Mouse (Mus musculus) embryo, embryonic 11.5 days (tissue): Measurements from ENCODE around the gene Rsph1.
"Not testable (repeated sequence)": the region's sequence is repeated elsewhere in the genome, so short reads cannot be mapped to it uniquely, and the experiment has no call there.

Source experiments
- DNase-seq: peaks from one replicate; pipeline ENCODE4 v3.0.0-alpha.2; 2012; ENCODE audit warnings: low read depth, low spot score

Rsph1 gene

DNA sequence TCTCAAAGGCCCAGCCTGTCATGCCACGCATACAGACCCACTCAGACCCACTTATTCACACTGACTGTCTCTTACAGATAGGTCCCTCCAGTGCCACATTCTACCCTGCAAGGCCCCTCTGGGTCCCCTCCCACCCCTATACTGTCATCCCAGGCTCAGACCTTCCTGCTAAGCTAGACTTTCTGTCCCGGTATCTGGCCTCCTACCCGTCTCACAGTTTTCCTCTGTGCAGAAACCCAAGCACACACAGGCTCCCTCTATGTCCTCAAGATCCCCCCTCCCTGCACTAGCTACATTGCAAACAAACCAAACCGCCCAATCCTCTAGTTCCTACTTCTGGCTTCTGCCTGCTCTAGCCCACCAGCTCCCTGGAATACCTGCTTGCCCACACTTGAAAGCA is 748 bp upstream of the Rsph1 start:
- no peak for DNase-seq

DNA sequence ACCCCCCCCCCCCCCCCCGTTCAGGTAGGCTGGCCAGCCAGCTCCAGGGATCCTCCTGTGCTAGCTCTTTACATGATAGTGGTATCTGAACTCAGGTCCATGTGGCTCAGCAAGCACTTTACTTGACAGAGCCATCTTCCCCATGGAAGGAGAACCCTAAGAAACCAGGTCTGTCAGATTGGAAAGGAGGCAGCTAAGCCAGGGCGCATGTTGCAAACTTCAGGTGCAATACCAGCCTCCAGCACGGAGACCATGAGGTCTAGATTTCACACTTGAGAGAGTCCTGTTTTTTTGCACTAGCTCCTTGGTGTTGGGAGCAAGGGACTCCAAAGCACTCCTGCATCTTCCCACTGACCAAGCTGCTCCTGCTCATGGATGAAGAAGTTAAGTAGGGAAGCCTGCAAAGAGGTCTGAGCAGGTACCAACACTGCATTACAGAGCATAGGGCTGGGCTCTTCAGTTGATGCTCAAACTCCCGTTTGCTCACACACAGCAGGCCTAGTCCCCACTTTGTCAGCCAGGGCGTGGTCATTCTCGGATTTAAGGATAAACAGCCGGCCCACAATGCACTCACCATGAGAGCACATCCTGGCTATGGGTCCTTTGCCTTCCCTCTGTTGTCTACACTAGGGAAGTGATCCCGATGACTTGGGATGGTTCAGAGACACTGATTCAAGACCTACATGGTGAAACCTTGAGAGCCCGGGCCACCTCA is 819 bp downstream of the Rsph1 start:
- DNase-seq: no peak

DNA sequence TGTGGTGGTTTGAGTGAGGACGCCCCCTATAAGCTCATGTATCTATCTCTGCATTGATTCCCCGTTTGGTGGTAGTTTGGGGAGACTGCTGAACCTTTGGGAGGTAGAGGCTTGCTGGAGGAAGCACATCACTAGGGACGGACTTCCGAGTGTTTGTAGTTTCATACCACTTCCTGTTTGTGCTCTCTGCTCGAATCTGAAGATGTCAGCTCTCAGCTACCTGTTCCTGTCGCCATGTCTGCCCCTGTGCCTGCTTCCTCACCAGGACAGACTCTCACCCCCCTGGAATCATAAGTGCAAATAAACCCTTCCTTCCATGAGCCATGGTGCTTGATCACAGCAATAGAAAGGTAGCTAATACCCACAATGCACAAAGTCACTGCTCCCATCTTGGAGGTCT is 2.0 kb downstream of the Rsph1 start:
- DNase-seq: no peak

DNA sequence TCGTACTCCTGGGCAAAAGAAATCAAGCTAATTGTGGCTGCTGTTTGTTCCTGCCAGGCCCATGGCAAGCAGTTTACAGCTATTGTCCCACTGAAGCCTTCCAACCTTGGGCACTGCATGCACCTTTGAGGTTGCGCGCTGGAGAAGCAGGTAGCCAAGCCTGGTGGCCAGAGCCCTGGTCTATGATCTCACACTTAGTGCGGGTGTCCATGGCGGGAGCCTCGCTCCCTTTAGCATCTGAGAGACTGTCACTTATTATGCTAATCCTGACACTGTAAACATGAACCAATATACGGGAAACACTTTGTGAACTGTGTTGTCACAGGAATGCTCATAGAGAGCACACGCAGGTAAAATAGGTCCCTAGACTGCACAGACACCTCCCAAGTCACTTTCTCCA is 3.6 kb downstream of the Rsph1 start:
- no peak for DNase-seq

DNA sequence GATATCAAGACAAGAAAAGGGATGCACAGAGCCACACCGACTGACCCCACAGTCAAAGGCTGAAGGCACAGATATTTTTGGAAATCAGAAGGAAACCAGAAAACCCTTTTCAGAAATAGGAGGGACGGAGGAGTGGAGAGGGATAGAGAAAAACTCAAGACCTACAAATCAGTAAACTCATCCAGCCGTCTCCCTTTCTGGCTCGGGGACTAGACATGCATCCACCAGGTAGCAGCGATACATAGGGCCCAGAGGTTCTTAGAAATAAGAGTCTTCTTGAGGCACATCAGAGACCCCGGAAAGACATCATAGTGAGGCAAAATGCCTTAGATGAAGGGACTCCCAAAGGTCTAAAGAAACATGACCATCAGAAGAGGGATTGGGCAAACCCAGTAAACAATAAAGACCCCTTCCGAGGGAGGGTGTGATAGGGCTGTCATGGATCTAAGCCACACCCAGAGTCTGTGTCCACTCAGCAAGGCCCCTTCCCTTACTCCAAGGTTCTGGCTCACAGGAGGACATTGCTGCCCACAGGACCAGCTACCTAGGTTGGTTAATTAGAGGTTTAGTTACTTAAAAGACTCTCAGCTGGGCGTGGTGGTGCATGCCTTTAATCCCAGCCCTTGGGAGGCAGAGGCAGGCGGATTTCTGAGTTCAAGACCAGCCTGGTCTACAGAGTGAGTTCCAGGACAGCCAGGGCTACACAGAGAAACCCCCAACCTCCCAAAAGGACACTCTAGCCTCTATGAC is 4.6 kb downstream of the Rsph1 start:
- DNase-seq: no peak

DNA sequence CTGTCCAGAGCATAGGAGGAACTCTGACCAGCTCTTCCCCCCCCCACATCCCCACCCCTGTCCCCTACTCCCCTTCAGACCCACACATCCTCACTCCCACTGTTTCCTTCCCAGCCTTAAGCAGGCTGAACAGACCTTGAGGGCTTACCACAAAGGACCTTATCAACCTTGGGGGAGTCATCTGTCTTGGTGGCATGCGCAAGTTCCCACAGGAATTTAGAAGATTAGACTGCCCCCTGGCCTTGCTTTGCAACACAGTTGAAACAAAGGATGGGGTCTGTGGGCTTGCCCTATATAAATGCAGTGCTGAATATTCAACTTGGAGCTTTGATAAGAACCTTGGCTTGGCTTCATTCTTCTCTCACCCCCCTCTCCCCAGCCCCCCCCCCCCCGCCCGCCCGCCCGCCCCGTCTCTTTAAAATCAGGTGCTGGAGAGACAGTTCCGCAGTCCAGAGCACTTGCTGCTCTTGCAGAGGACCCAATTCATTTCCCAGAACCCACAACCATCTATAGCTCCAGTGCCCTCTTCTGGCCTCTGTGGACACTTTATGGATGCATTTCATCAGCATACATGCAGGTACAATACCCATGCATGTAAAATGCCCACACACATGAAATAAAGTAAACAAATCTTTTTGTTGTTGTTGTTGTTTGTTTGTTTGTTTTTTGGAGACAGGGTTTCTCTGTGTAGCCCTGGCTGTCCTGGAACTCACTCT is 5.9 kb downstream of the Rsph1 start:
- DNase-seq: no peak

DNA sequence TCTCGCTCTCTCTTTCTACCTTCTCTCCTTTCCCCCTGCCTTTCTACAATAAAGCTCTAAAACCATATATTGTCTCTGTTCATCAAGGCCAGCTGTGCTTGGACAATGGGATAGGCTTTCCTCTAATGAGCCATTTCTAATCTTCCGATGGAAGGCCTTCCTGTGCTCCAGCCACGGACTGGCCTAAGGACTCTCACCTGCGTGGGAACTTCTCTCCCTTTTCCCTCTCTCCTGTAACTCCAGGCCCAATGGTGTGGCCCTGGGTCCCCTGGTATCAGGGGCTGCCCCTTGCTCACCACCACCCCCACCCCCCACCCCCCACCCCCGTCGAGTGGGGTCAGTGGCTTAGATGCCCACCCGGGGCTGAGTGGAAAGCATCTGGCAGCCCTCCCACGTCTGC is 6.4 kb downstream of the Rsph1 start:
- not testable (repeated sequence) for DNase-seq

DNA sequence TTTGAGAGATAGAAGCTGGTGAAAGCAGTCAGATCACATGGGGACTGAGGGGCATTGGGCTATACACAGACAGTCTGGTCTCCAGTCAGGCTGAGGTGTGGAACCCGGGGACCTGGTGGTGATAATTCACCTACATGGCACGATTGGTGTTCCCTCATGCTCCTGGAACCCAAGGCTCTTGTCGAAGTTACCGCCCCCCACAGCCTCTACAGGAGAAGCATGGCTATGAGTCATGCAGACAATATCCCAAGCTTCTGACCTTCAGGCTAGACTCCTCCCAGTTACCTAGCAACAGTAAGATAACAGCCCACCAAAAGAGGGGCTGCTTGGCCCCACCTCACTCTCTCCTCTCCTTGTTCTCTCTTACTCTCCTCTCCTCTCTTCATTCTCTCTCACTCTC is 6.9 kb downstream of the Rsph1 start:
- no peak for DNase-seq

DNA sequence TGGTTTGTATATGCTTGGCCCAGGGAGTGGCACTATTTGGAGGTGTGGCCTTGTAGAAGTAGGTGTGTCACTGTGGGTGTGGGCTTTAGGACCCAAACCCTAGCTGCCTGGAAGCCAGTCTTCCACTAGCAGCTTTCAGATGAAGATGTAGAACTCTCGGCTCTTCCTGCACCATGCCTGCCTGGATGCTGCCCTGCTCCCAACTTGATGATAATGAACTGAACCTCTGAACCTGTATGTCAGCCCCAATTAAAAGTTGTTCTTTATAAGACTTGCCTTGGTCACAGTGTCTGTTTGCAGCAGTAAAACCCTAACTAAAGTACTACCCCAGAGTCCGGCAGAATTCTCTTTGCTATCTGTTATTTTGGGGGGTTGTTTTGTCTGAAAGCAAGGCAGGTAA is 7.4 kb downstream of the Rsph1 start:
- DNase-seq: no peak

DNA sequence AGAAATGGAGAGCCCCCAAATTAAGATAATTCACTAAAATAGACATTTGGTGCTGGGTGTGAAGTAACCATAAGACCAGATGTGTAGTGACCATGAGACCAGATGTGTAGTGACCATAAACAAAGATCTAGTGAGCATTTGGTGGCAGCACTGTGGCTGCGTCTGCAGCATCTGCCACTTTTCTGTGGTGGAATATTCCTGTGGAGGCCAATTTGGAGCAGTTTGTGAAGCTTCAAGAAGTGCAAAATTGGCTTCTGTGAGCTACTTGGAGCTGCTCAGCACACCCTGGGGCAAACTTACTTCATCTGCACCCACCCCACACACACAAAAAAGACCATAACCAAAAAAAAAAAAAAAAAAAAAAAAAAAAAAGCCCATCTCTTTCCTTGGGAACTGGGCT is 9.2 kb downstream of the Rsph1 start:
- DNase-seq: no peak

DNA sequence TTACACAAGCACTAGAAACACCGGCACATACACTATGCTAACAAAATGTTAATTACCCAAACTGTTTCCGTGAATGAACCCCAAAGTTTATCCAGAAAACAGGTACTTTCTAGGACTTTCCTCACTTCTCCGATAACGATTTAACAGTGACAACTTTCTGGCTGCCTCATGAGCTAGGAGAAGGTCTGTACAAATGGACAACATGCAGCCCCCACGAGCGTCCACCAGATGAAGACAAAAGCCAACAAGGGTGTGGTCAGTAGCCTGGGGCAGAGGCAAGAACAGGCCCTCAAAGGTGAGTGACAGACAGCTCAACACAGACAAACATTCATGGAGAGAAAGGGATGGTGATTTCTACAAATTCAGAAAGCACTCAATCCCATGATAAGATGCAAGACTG is 9.6 kb downstream of the Rsph1 start:
- no peak for DNase-seq

DNA sequence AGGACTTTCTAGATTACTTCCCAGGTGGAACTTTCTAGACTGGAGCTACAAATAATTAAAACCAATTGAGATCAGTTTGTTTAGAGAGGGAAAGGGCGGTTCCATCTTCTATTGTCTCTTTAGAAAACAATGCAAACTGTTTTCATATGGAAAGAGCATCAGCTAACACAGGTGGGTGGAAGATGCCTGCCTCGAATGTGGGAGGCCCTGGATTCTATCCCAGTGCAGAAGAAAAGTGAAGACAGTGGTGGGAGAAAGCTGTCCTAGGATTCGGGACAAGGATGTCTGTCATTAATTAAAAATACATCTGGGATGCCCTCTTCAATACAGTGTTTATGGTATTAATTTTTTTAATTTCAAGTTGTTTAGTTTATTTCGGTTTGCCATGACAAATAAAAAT is 10.0 kb downstream of the Rsph1 start:
- no peak for DNase-seq

DNA sequence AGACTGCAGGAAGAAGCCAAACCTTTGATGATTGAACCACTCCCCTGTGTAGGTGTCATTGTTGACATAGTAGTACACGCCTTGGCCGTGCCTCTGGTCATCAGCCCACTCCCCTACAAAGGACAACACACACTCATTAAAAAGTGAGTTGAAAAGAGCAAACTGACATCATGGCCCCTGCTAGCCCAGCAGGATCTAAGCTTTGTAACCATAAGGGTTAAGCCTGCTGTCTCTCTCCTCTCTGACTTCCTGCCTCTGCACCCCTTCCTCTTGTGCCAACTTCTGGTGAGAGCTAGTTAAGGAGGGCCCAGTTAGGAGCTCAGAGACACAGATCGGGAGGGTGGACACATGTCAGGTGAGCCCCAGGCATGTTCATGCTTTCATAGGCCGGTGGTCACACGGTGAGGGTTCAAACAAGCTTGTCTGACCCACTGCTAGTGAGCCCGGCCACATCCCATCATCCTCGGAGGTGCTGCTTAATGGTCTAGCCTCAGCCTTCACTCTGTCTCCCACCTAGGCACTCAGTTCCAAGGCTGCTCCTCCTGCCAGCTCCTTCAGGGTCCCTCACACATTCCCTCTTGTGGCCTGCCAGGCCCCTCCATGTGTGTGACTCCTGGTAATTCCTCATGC is 10.7 kb downstream of the Rsph1 start:
- DNase-seq: no peak

DNA sequence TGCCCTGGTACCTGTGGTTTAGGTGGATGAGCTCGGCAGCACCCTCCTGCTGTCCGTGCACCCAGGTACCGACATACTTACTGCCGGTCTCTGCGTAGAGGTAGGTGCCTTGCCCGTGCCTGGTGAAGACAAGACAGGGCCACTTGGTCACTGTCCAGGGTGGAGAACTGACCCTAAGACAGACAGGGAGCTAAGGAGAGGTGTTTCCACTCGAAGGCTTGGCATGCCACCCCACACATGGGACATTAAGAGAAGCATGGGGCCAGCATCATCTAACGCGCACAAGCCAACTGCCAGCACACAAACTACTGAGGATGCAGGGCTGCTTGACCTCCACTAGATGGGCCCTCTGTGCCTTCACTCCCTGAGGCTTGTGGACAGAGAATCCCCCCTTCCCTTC is 11.4 kb downstream of the Rsph1 start:
- no peak for DNase-seq

DNA sequence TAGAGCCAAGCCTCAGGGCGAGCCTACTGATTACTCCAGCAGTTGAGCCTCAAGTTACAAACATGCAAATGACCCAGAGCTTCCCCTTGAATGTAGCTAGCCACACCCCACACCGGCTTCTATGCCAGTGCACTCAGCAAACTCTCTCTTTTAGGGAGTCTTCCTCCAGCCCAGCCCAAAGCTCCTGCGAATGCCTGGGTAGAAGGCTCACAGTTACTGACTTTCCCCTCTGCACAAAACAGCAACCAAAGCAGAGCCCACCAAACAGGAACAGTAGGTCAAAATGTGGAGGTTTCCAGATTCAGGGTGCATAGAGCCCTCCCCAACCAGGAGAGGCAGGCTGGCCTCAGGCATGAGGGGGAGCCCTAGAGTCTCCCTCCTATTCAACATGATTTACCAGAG is 12.0 kb downstream of the Rsph1 start:
- no peak for DNase-seq

DNA sequence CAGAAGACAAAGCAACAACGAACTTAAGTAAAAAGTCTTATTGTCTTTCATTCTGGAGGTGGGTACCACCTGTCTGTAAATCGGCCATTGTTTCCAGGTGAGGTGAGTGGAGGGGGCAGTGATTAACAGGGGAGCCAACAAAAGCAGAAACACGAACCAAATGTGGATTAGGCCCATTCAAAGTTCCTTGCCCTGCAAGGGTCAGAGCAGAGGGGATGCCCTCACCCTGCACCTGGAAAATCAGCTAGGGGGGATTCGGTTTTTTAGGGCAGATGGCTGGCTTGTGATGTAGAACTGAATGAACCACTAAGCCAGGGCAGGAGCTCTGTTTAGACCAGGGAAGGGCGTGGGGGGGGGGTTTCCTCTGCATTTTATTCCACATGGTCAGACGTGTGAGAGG is 12.8 kb downstream of the Rsph1 start:
- no peak for DNase-seq

DNA sequence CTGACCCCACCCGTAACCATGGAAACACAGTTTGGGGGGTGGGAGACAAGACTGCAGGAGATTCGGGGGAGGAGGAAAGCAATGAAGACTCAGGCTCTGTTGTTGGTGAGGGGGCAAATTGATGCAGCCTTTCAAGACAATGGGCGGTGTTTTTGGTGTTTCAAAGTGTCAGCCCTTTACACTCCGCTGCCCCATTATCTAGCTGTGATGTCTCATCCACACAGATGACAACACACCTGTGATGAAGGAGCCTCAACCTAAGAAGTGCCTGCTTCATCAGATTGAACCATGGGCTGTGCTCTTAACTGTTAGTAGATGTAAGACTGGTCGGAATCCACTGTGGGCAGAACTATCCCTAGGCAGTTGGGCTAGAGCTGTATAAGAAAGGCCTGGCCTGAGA is 13.4 kb downstream of the Rsph1 start:
- DNase-seq: no peak

DNA sequence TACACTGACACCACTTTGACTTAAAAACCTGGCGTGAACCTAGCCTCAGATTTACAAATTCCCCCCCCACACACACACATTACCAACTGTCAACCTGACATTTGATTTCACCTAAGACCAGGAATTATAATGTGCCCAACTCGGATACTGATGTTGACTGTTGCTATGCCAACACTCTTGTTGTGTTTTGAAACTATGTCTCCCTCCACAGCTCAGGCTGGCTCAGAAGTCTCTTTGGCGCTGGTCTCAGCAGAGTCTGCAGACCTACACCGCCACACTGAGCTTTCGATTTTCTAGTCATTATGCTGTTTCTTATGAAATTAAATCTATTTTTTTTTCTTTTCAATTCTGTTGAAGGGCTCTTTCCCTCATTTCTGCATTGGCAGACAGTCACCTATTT is 14.5 kb downstream of the Rsph1 start:
- no peak for DNase-seq

DNA sequence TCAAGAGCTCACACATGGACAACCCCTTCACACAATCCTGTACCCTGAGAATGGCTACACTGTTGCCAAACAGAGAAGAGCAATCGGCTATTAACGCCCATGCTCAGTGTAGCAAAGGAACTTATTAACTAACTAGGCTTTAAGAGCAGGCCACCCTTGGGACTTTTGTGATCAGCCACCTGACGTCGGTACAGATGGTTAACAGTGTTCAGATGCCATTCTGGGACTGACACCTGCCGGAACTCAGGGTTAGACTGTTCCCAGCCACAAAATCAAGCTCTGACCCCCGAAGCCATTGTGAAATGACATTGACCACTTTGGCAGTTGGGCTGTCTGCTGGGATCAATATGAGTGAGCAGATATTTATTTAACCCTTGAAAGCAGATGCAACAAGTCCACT is 15.8 kb downstream of the Rsph1 start:
- no peak for DNase-seq

DNA sequence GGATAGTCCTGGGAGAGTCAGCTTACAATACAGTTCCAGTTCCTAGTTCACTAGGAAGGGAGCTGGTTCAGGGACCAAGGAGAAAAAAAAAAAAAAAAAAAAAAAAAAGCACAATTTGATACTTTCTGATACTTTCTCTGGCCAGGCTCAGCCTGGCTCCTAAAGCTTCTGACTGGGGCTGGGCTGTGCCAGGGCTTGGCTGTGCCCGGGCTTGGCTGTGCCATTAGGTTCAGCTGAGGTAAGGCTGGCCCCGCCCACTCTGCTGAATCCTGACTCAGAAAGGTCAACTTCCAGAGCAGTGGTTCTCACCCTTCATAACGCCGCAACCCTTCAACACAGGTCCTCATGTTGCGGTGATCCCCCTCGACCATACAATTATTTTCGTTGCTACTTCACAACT is 16.8 kb downstream of the Rsph1 start:
- DNase-seq: no peak

DNA sequence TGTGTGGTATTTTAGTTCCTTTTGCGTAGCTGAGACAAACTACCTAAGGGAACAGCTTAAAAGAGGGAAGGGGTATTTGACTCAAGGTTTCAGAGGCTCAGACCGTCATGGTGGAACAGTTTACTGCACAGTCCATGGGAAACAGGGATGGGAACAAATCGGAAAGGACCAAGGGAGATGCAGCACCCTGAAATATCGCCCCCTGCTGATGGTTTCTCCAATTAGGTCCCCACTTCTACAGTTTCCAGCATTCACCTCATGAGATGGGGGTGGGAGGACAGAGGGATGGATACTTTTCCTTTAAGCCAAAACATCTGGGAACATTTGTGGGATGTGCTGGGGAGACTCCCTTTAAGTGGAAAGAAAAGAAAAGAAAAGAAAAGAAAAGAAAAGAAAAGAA is 17.4 kb downstream of the Rsph1 start:
- no peak for DNase-seq

DNA sequence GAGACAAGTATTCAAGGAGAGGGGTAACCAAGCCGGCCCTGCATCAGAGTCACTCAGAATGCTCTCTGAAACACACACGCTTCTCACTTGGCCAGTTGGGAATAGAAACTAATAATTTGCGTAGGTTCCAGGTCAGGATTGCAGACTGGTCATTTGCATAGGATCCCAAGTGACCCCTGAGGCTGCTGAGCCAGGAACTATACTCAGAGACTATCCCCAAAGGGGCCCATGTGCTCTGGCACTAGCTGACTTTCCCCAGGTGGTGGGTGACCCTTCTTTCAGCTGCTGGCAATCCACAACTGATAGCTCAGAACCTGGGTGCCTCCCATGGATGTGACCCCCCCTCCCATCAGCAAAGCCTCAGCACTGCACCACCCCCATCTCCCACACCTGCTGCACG is 18.0 kb downstream of the Rsph1 start:
- DNase-seq: no peak
